Mouse (Mus musculus) spleen, adult 2 months (tissue): Measurements from ENCODE around the gene Hes5.

Source experiments
- CTCF ChIP-seq: fragments of 200-500 bp; IDR thresholded peaks from 2 replicates; pipeline ENCODE4 v1.5.1; 2011; ENCODE audit warnings: mild to moderate bottlenecking, inconsistent platforms; ENCODE audit not compliant: insufficient read depth, insufficient read length, insufficient replicate concordance; ENCODE audit errors: extremely low read depth
- POLR2A ChIP-seq: fragments of 200-500 bp; IDR thresholded peaks from 2 replicates; pipeline ENCODE4 v1.6.1; 2011; ENCODE audit warnings: low read depth, low read length, inconsistent platforms

DNA sequence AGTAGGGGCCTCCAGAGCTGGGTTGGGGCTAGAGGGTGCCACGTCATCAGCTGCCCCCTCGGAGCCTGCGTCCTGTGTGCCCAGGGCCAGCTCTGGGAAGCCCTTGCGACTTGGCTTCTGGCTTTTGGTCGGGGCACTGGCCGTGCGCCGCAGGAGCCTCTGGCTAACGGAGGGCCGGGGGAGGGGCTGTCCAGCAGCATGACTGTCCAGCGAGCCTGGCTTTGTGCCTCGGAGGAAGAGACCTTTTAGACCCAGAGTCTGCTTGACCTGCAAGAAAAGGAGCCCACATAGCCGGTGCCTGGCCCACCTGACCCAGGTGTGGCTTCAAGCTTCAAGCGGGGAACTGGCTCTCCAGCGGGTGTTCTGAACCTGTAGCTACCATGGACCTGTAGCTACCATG lies 26.0 kb downstream of the Hes5 start:
- TF ChIP-seq CTCF (no peak), POLR2A (no peak)
